Mouse (Mus musculus): ENCODE results near the gene Nme8.

GRCm38 (mm10) chr13:19614311-19614710 is 83.3 kb downstream of the Nme8 start:
- TF ChIP-seq CTCF (IDR thresholded peaks at IDR 0.05; ENCODE audit: borderline replicate concordance, extremely low read depth, insufficient read depth, insufficient read length) (no peak), POLR2A (IDR thresholded peaks at IDR 0.05; ENCODE audit: borderline replicate concordance, extremely low read depth, insufficient read depth, insufficient read length, poor library complexity, severe bottlenecking) (no peak)

All from brain, embryonic 14.5 days (tissue).